In genomic region chr5:148360922-148361758, GRCm38 (mm10) we compare ENCODE assay signal across 9 mouse cellular contexts. TPM values are rescaled to one million over a fixed set of nuclear protein-coding genes. Genes with fewer than 3 reads are reported as not detected.
DNase-seq lines count a peak whose midpoint lies in the region; ATAC-seq and TF ChIP-seq lines count a peak whose summit lies in the region.
"Had no signal": no experiment of that assay in that cellular context is flagged by ENCODE, and none has a peak within 500 bp of the region (broad histone marks: within the 10 kb centered on the region; RNA-seq: fewer than 3 reads in every experiment).

No protein-coding gene starts in this region.

- H3K9ac ChIP-seq in kidney, embryonic 16.5 days (replicated peaks; ENCODE audit: low read length), result no peak overlapping the region
- H3K9ac ChIP-seq: hindbrain, embryonic 15.5 days had no signal

- H3K4me3 ChIP-seq in embryonic facial prominence, embryonic 10.5 days, result no peak overlapping the region
- no peak overlapping the region for H3K4me3 ChIP-seq in kidney, embryonic 16.5 days (ENCODE audit: low read length)
- H3K4me3 ChIP-seq in cerebellum, adult 2 months (replicated peaks; ENCODE audit: insufficient read depth, low read depth, low read length), result no peak overlapping the region
- H3K4me3 ChIP-seq: hindbrain, embryonic 15.5 days had no signal

- ATAC-seq in kidney, embryonic 16.5 days (ENCODE audit: low FRiP score, low TSS enrichment), result peak; percentile 87

- H3K9me3 ChIP-seq in embryonic facial prominence, embryonic 10.5 days, result no peaks in the 10 kb centered on the region
- H3K9me3 ChIP-seq in kidney, embryonic 16.5 days (ENCODE audit: low read length), result no peaks in the 10 kb centered on the region
- H3K9me3 ChIP-seq: hindbrain, embryonic 15.5 days had no signal

- H3K27me3 ChIP-seq in embryonic facial prominence, embryonic 10.5 days (replicated peaks; ENCODE audit: low read depth, poor library complexity, severe bottlenecking), result no peaks in the 10 kb centered on the region
- H3K27me3 ChIP-seq in kidney, embryonic 16.5 days (ENCODE audit: insufficient read depth, low read length), result no peaks in the 10 kb centered on the region
- no peaks in the 10 kb centered on the region for H3K27me3 ChIP-seq in cerebellum, adult 2 months (ENCODE audit: control insufficient read depth, insufficient read depth, low read length)
- H3K27me3 ChIP-seq: hindbrain, embryonic 15.5 days had no signal

- TF ChIP-seq POLR2A in cerebellum, adult 2 months (IDR thresholded peaks at IDR 0.05; ENCODE audit: borderline replicate concordance, insufficient read depth, low read length), result no peak

- peaks cover 23% of the 10 kb centered on the region for H3K36me3 ChIP-seq in embryonic facial prominence, embryonic 10.5 days (replicated peaks)
- H3K36me3 ChIP-seq in kidney, embryonic 16.5 days (ENCODE audit: insufficient read depth, low read length), result peaks cover 4% of the 10 kb centered on the region; the same call in 1 of the 2 replicates
- H3K36me3 ChIP-seq: hindbrain, embryonic 15.5 days had no signal

- no peak overlapping the region; the same call in 1 of the 2 replicates for H3K27ac ChIP-seq in embryonic facial prominence, embryonic 10.5 days (replicated peaks)
- H3K27ac ChIP-seq in kidney, embryonic 16.5 days (ENCODE audit: low read length), result peak overlapping the region; percentile 82
- H3K27ac ChIP-seq in cerebellum, adult 2 months (ENCODE audit: insufficient read depth, low read length), result no peak overlapping the region
- H3K27ac ChIP-seq: hindbrain, embryonic 15.5 days had no signal

- 56% methylated on average over 16 of the region's 16 CpGs for WGBS in embryonic facial prominence, embryonic 10.5 days
- WGBS in kidney, embryonic 16.5 days, result 52% methylated on average over 16 of the region's 16 CpGs
- WGBS in cerebellum, adult 2 months, result 68% methylated on average over 16 of the region's 16 CpGs

- H3K4me1 ChIP-seq in embryonic facial prominence, embryonic 10.5 days, result peaks cover 35% of the 10 kb centered on the region
- peaks cover 30% of the 10 kb centered on the region for H3K4me1 ChIP-seq in kidney, embryonic 16.5 days (ENCODE audit: insufficient read depth, low read length)
- peaks cover 5% of the 10 kb centered on the region; the same call in 1 of the 2 replicates for H3K4me1 ChIP-seq in cerebellum, adult 2 months (ENCODE audit: control insufficient read depth, insufficient read depth, low read length)
- H3K4me1 ChIP-seq: hindbrain, embryonic 15.5 days had no signal

- no peak overlapping the region for H3K4me2 ChIP-seq in kidney, embryonic 16.5 days (replicated peaks; ENCODE audit: low read depth, low read length)
- H3K4me2 ChIP-seq: hindbrain, embryonic 15.5 days had no signal

- DNase-seq in embryo, embryonic 10.5 days (ENCODE audit: low spot score), result peak; percentile 45
- no peak for DNase-seq in embryo, embryonic 10 days (ENCODE audit: low spot score)
- DNase-seq in embryonic facial prominence, embryonic 10.5 days (ENCODE audit: low spot score), result peak; percentile 42
- peak; percentile 85 for DNase-seq in lung, postnatal 36 days
- no peak for DNase-seq in spleen, postnatal 14 days (ENCODE audit: low spot score in 2 of 2)
- DNase-seq in cerebellum, adult 2 months, result no peak
- no peak for DNase-seq in right cerebral cortex, postnatal 14 days

- TF ChIP-seq CTCF in cerebellum, adult 2 months (IDR thresholded peaks at IDR 0.05; ENCODE audit: borderline replicate concordance, insufficient read depth, low read depth, low read length), result no peak

RNA-seq across cellular contexts. Expression of gene Slc7a1, which starts 38.6 kb away (rescaled TPM):
- 13.0 and 13.5 TPM in 2 replicates for polyA plus RNA-seq in embryonic facial prominence, embryonic 10.5 days (2016; fragmentation: Nextera tagmentation; extraction: Ambion mirVana)
- polyA plus RNA-seq in kidney, embryonic 16.5 days (2015; fragmentation: Nextera tagmentation; extraction: Ambion mirVana), result 16.7 and 19.0 TPM in 2 replicates
- 10.5 and 10.7 TPM in 2 replicates for polyA plus RNA-seq in cerebellum, adult 2 months (2012; rRNA removed)

Comparison
In these comparisons a context has a peak if more than half of its experiments do, and no peak if none do; other contexts are left out.
1. DNase-seq: peak in embryo, embryonic 10.5 days (single experiment), embryonic facial prominence, embryonic 10.5 days (single experiment) and lung, postnatal 36 days (single experiment); none in embryo, embryonic 10 days (single experiment), spleen, postnatal 14 days (0 of 2), cerebellum, adult 2 months (0 of 2) and right cerebral cortex, postnatal 14 days (single experiment).